Mouse (Mus musculus): ENCODE measurements around the gene Sebox.

DNA sequence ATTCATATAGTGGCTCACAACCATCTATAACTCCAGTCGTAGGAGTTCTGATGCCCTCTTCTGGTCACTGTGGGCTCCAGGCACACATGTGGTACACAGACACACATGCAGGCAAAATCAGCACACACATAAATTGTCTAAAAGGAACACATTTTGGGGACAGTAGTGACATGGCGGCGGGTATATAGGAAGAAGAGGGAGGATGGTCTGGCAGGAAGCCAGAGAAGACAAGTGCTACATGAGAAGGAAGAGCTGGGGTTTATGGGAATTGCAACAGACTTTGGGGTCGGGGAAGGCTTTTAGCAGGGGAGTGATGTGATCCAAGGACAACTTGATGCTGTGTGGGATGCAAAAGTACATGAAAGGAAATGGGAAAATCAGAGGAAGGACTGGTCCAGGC is 31.3 kb downstream of the Sebox start:
- TF ChIP-seq POLR2A (IDR thresholded peaks at IDR 0.05; ENCODE audit: control insufficient read depth, low read depth, low read length) = no peak
- TF ChIP-seq CTCF (IDR thresholded peaks at IDR 0.05; ENCODE audit: control insufficient read depth, insufficient read depth, insufficient replicate concordance, low read depth, low read length) = no peak
